Mouse (Mus musculus) neural tube, embryonic 10.5 days (tissue): ENCODE measurements at regions not wholly inside any gene's neighbourhood (a gene's known extent, or its start where the extent isn't known, plus 50 kb on each side); places are given as distances from the start of the nearest gene placed in this dataset.

Source experiments
- DNase-seq: peaks from one replicate; pipeline ENCODE4 v3.0.0-alpha.2; 2017; ENCODE audit warnings: low spot score; ENCODE audit errors: extremely low spot score

GRCm38 (mm10) chr13:80502927-80503326 is 380.3 kb upstream of the Arrdc3 start:
- no peak for DNase-seq

- no peak for DNase-seq
These were observed 368.8 kb upstream of the Arrdc3 start for GRCm38 (mm10) chr13:80514171-80514981.

GRCm38 (mm10) chr13:80514982-80515253 is 368.3 kb upstream of the Arrdc3 start:
- DNase-seq, result no peak

- DNase-seq, result no peak
These were observed 364.3 kb upstream of the Arrdc3 start for GRCm38 (mm10) chr13:80518836-80519235.

- DNase-seq, result no peak
These were observed 363.4 kb upstream of the Arrdc3 start for GRCm38 (mm10) chr13:80519792-80520191.

DNA sequence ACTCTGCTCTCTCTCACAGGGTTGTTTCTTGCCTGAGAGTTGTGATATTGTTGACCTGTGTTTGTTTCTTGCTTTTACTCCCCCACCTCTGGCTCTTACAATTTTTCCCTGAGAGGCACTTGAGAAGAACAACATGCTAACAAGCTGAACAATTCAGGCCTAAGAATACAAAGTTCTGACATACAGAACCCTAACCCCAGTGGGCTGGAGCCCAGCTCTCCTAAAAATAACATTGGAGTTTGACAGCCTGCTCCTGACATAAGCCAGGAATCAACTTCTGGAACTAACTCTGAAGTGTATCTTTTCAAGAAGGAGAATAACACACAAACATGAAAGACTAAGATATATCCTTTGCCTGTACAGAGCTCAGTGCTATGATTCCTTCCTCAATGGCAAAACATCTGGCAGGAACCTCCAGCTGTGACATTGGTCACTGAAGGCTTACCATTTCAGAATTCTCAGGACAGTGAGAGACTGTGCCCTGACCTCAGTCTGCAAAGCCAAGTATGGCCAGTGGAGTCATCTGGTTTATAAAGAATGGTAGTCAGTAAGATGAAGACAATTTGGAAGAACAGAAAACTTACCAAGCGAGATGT is 347.3 kb upstream of the Arrdc3 start:
- DNase-seq, result no peak

GRCm38 (mm10) chr13:80544951-80545350 is 338.2 kb upstream of the Arrdc3 start:
- no peak for DNase-seq

- peak; percentile 21 for DNase-seq
These were observed 326.0 kb upstream of the Arrdc3 start for GRCm38 (mm10) chr13:80557156-80557555.
